Comparison of ENCODE assay signal across 8 mouse cellular contexts in genomic region chr4:134548169-134548938, GRCm38 (mm10). TPM values are rescaled to one million over a fixed set of nuclear protein-coding genes. Genes with fewer than 3 reads are reported as not detected.
DNase-seq lines count a peak whose midpoint lies in the region; ATAC-seq and TF ChIP-seq lines count a peak whose summit lies in the region.

No protein-coding gene starts in this region.

- WGBS in midbrain, embryonic 13.5 days = 69% methylated on average over 18 of the region's 18 CpGs
- 57% methylated on average over 18 of the region's 18 CpGs for WGBS in midbrain, embryonic 16.5 days
- WGBS in liver, embryonic 14.5 days (ENCODE audit: insufficient replicate concordance) = 39% methylated on average over 18 of the region's 18 CpGs
- 65% methylated on average over 18 of the region's 18 CpGs for WGBS in stomach, embryonic 16.5 days
- 80% methylated on average over 18 of the region's 18 CpGs for WGBS in hindbrain, embryonic 10.5 days

- no peak overlapping the region for H3K4me2 ChIP-seq in midbrain, embryonic 13.5 days (replicated peaks)
- no peak overlapping the region for H3K4me2 ChIP-seq in midbrain, embryonic 16.5 days (ENCODE audit: low read length)
- peak overlapping the region; percentile 26; the same call in 1 of the 2 replicates for H3K4me2 ChIP-seq in liver, embryonic 14.5 days (ENCODE audit: low read depth)
- H3K4me2 ChIP-seq in stomach, embryonic 16.5 days (ENCODE audit: low read depth, low read length) = no peak overlapping the region

- H3K36me3 ChIP-seq in midbrain, embryonic 13.5 days = peaks cover 56% of the 10 kb centered on the region
- H3K36me3 ChIP-seq in midbrain, embryonic 16.5 days (ENCODE audit: control insufficient read depth, insufficient read depth, low read length) = peaks cover 12% of the 10 kb centered on the region
- no peaks in the 10 kb centered on the region for H3K36me3 ChIP-seq in liver, embryonic 14.5 days (replicated peaks; ENCODE audit: control insufficient read depth, insufficient read depth, low read depth)
- peaks cover 14% of the 10 kb centered on the region for H3K36me3 ChIP-seq in stomach, embryonic 16.5 days (ENCODE audit: control insufficient read depth, insufficient read depth, low read length)
- peaks cover 77% of the 10 kb centered on the region for H3K36me3 ChIP-seq in hindbrain, embryonic 10.5 days

- no peak for TF ChIP-seq EP300 in liver, embryonic 14.5 days (IDR thresholded peaks at IDR 0.05; ENCODE audit: low read depth)

- no peak overlapping the region for H3K27ac ChIP-seq in midbrain, embryonic 13.5 days
- no peak overlapping the region for H3K27ac ChIP-seq in midbrain, embryonic 16.5 days (ENCODE audit: low read length)
- H3K27ac ChIP-seq in liver, embryonic 14.5 days = no peak overlapping the region
- H3K27ac ChIP-seq in stomach, embryonic 16.5 days (ENCODE audit: low read length) = peak overlapping the region; percentile 63; the same call in 1 of the 2 replicates
- H3K27ac ChIP-seq in hindbrain, embryonic 10.5 days = no peak overlapping the region

- H3K4me3 ChIP-seq in midbrain, embryonic 13.5 days (replicated peaks) = no peak overlapping the region
- no peak overlapping the region for H3K4me3 ChIP-seq in midbrain, embryonic 16.5 days (ENCODE audit: low read depth, low read length)
- H3K4me3 ChIP-seq in liver, embryonic 14.5 days (ENCODE audit: insufficient read depth in 1 of 2, low read depth in 2 of 2, low read length in 2 of 2) = no peak overlapping the region
- no peak overlapping the region for H3K4me3 ChIP-seq in stomach, embryonic 16.5 days (replicated peaks; ENCODE audit: low read length)
- H3K4me3 ChIP-seq in hindbrain, embryonic 10.5 days = no peak overlapping the region

- ATAC-seq in midbrain, embryonic 13.5 days = no peak
- no peak for ATAC-seq in midbrain, embryonic 16.5 days
- ATAC-seq in granulocyte monocyte progenitor cell, adult 5-6 weeks (replicated peaks; ENCODE audit: poor library complexity, severe bottlenecking) = peak; percentile 75
- peak; percentile 36; the same call in 1 of the 2 replicates for ATAC-seq in liver, embryonic 14.5 days (ENCODE audit: insufficient read depth)
- ATAC-seq in stomach, embryonic 16.5 days (ENCODE audit: insufficient read depth, low FRiP score) = no peak

- peaks cover 9% of the 10 kb centered on the region; the same call in 1 of the 2 replicates for H3K9me3 ChIP-seq in midbrain, embryonic 13.5 days
- H3K9me3 ChIP-seq in midbrain, embryonic 16.5 days (replicated peaks; ENCODE audit: control insufficient read depth, low read length, poor library complexity, severe bottlenecking) = peaks cover 4% of the 10 kb centered on the region; the same call in 1 of the 2 replicates
- H3K9me3 ChIP-seq in liver, embryonic 14.5 days (ENCODE audit: control insufficient read depth, low read length) = peaks cover 3% of the 10 kb centered on the region; the same call in 1 of the 2 replicates
- peaks cover 11% of the 10 kb centered on the region for H3K9me3 ChIP-seq in stomach, embryonic 16.5 days (replicated peaks; ENCODE audit: control insufficient read depth, low read length)
- peaks cover 10% of the 10 kb centered on the region for H3K9me3 ChIP-seq in hindbrain, embryonic 10.5 days

- TF ChIP-seq CTCF in liver, embryonic 14.5 days (IDR thresholded peaks at IDR 0.05; ENCODE audit: low read depth) = no peak

- peak overlapping the region; percentile 4; the same call in 1 of the 2 replicates for H3K9ac ChIP-seq in midbrain, embryonic 13.5 days (replicated peaks)
- no peak overlapping the region for H3K9ac ChIP-seq in midbrain, embryonic 16.5 days (ENCODE audit: low read depth, low read length)
- no peak overlapping the region for H3K9ac ChIP-seq in liver, embryonic 14.5 days (replicated peaks)
- H3K9ac ChIP-seq in stomach, embryonic 16.5 days (ENCODE audit: low read length) = no peak overlapping the region

- peaks cover 44% of the 10 kb centered on the region for H3K4me1 ChIP-seq in midbrain, embryonic 13.5 days (replicated peaks)
- H3K4me1 ChIP-seq in midbrain, embryonic 16.5 days (ENCODE audit: control insufficient read depth, insufficient read depth, low read length) = peaks cover 17% of the 10 kb centered on the region
- H3K4me1 ChIP-seq in liver, embryonic 14.5 days (replicated peaks; ENCODE audit: control insufficient read depth in 2 of 2, insufficient read depth in 2 of 2, low read length in 1 of 2) = peaks cover 7 to 14% of the 10 kb centered on the region in 2 experiments
- H3K4me1 ChIP-seq in stomach, embryonic 16.5 days (ENCODE audit: control insufficient read depth, insufficient read depth, low read length) = peaks cover 25% of the 10 kb centered on the region
- H3K4me1 ChIP-seq in hindbrain, embryonic 10.5 days (replicated peaks) = peaks cover 40% of the 10 kb centered on the region

- no peaks in the 10 kb centered on the region for H3K27me3 ChIP-seq in midbrain, embryonic 13.5 days
- H3K27me3 ChIP-seq in midbrain, embryonic 16.5 days (ENCODE audit: control insufficient read depth, insufficient read depth, low read depth, low read length) = no peaks in the 10 kb centered on the region
- no peaks in the 10 kb centered on the region for H3K27me3 ChIP-seq in liver, embryonic 14.5 days (ENCODE audit: control insufficient read depth, insufficient read depth, low read length)
- no peaks in the 10 kb centered on the region for H3K27me3 ChIP-seq in stomach, embryonic 16.5 days (ENCODE audit: control insufficient read depth, insufficient read depth, low read length)
- H3K27me3 ChIP-seq in hindbrain, embryonic 10.5 days (ENCODE audit: insufficient read depth, poor library complexity, severe bottlenecking) = no peaks in the 10 kb centered on the region

- DNase-seq in liver, embryonic 14.5 days (ENCODE audit: low read depth in 3 of 3, low spot score in 3 of 3) = peak in 2 of 3 experiments; percentile 37 to 47
- no peak for DNase-seq in right cerebral cortex, postnatal 36 days (ENCODE audit: low spot score in 2 of 2)
- DNase-seq in hindbrain, embryonic 10.5 days (ENCODE audit: low spot score) = no peak
- DNase-seq in adrenal gland, postnatal 14 days = no peak

RNA-seq across cellular contexts. Expression of gene Selenon, which starts 3.6 kb away (rescaled TPM):
- polyA plus RNA-seq in midbrain, embryonic 13.5 days (2015; fragmentation: Nextera tagmentation; extraction: Ambion mirVana) = 11.1 and 11.5 TPM in 2 replicates
- 6.7 and 9.2 TPM in 2 replicates for polyA plus RNA-seq in midbrain, embryonic 16.5 days (2015; fragmentation: Nextera tagmentation; extraction: Ambion mirVana)
- total RNA-seq in granulocyte monocyte progenitor cell, adult 5-6 weeks (2014; fragmentation: Nextera tagmentation) = 32.4 and 32.8 TPM in 2 replicates
- total RNA-seq in granulocyte monocyte progenitor cell, adult 5-6 weeks (2017) = 3.2 and 6.9 TPM in 2 replicates
- polyA plus RNA-seq in liver, embryonic 14.5 days (2012; rRNA removed) = 3.6 and 4.6 TPM in 2 replicates
- polyA plus RNA-seq in liver, embryonic 14.5 days (2014; fragmentation: Nextera tagmentation; extraction: Ambion mirVana) = 1.9 and 3.4 TPM in 2 replicates
- 7.9 and 8.0 TPM in 2 replicates for polyA plus RNA-seq in stomach, embryonic 16.5 days (2015; fragmentation: Nextera tagmentation; extraction: Ambion mirVana)
- 8.6 and 10.3 TPM in 2 replicates for polyA plus RNA-seq in hindbrain, embryonic 10.5 days (2016; fragmentation: Nextera tagmentation; extraction: Ambion mirVana)
- total RNA-seq in adrenal gland, postnatal 14 days (2021) = 30.2 and 32.3 TPM in 2 replicates

RNA-seq across cellular contexts. Expression of gene Mtfr1l, which starts 13.2 kb away (rescaled TPM):
- polyA plus RNA-seq in midbrain, embryonic 13.5 days (2015; fragmentation: Nextera tagmentation; extraction: Ambion mirVana) = 149 and 155 TPM in 2 replicates
- 169 and 175 TPM in 2 replicates for polyA plus RNA-seq in midbrain, embryonic 16.5 days (2015; fragmentation: Nextera tagmentation; extraction: Ambion mirVana)
- total RNA-seq in granulocyte monocyte progenitor cell, adult 5-6 weeks (2014; fragmentation: Nextera tagmentation) = 64.6 and 67.4 TPM in 2 replicates
- total RNA-seq in granulocyte monocyte progenitor cell, adult 5-6 weeks (2017) = 52.0 and 54.8 TPM in 2 replicates
- 27.0 and 28.4 TPM in 2 replicates for polyA plus RNA-seq in liver, embryonic 14.5 days (2012; rRNA removed)
- polyA plus RNA-seq in liver, embryonic 14.5 days (2014; fragmentation: Nextera tagmentation; extraction: Ambion mirVana) = 41.6 and 48.5 TPM in 2 replicates
- polyA plus RNA-seq in stomach, embryonic 16.5 days (2015; fragmentation: Nextera tagmentation; extraction: Ambion mirVana) = 89.1 and 95.1 TPM in 2 replicates
- 115 and 125 TPM in 2 replicates for polyA plus RNA-seq in hindbrain, embryonic 10.5 days (2016; fragmentation: Nextera tagmentation; extraction: Ambion mirVana)
- 103 and 113 TPM in 2 replicates for total RNA-seq in adrenal gland, postnatal 14 days (2021)

RNA-seq across cellular contexts. Expression of gene Aunip, which starts 37.6 kb away (rescaled TPM):
- 3.9 and 4.4 TPM in 2 replicates for polyA plus RNA-seq in midbrain, embryonic 13.5 days (2015; fragmentation: Nextera tagmentation; extraction: Ambion mirVana)
- polyA plus RNA-seq in midbrain, embryonic 16.5 days (2015; fragmentation: Nextera tagmentation; extraction: Ambion mirVana) = 1.3 and 1.7 TPM in 2 replicates
- 15.0 and 25.6 TPM in 2 replicates for total RNA-seq in granulocyte monocyte progenitor cell, adult 5-6 weeks (2014; fragmentation: Nextera tagmentation)
- total RNA-seq in granulocyte monocyte progenitor cell, adult 5-6 weeks (2017) = 24.2 and 26.4 TPM in 2 replicates
- polyA plus RNA-seq in liver, embryonic 14.5 days (2012; rRNA removed) = 13.5 and 21.0 TPM in 2 replicates
- 7.6 and 10.2 TPM in 2 replicates for polyA plus RNA-seq in liver, embryonic 14.5 days (2014; fragmentation: Nextera tagmentation; extraction: Ambion mirVana)
- polyA plus RNA-seq in stomach, embryonic 16.5 days (2015; fragmentation: Nextera tagmentation; extraction: Ambion mirVana) = 10.0 and 11.8 TPM in 2 replicates
- polyA plus RNA-seq in hindbrain, embryonic 10.5 days (2016; fragmentation: Nextera tagmentation; extraction: Ambion mirVana) = 19.3 and 25.9 TPM in 2 replicates
- 1.8 and 3.0 TPM in 2 replicates for total RNA-seq in adrenal gland, postnatal 14 days (2021)

RNA-seq across cellular contexts. Expression of gene Paqr7, which starts 51.9 kb away (rescaled TPM):
- 10.8 and 12.8 TPM in 2 replicates for polyA plus RNA-seq in midbrain, embryonic 13.5 days (2015; fragmentation: Nextera tagmentation; extraction: Ambion mirVana)
- 27.2 and 36.2 TPM in 2 replicates for polyA plus RNA-seq in midbrain, embryonic 16.5 days (2015; fragmentation: Nextera tagmentation; extraction: Ambion mirVana)
- total RNA-seq in granulocyte monocyte progenitor cell, adult 5-6 weeks (2014; fragmentation: Nextera tagmentation) = 11.2 and 12.9 TPM in 2 replicates
- total RNA-seq in granulocyte monocyte progenitor cell, adult 5-6 weeks (2017) = 9.5 and 12.8 TPM in 2 replicates
- polyA plus RNA-seq in liver, embryonic 14.5 days (2012; rRNA removed) = 4.1 and 5.7 TPM in 2 replicates
- polyA plus RNA-seq in liver, embryonic 14.5 days (2014; fragmentation: Nextera tagmentation; extraction: Ambion mirVana) = 1.9 and 2.3 TPM in 2 replicates
- polyA plus RNA-seq in stomach, embryonic 16.5 days (2015; fragmentation: Nextera tagmentation; extraction: Ambion mirVana) = 11.7 and 12.0 TPM in 2 replicates
- polyA plus RNA-seq in hindbrain, embryonic 10.5 days (2016; fragmentation: Nextera tagmentation; extraction: Ambion mirVana) = 3.1 and 4.3 TPM in 2 replicates
- 25.9 and 32.2 TPM in 2 replicates for total RNA-seq in adrenal gland, postnatal 14 days (2021)

Comparison
In these comparisons a context has a peak if more than half of its experiments do, and no peak if none do; other contexts are left out.
1. ATAC-seq: peak in granulocyte monocyte progenitor cell, adult 5-6 weeks (single experiment) and liver, embryonic 14.5 days (single experiment); none in midbrain, embryonic 13.5 days (single experiment), midbrain, embryonic 16.5 days (single experiment) and stomach, embryonic 16.5 days (single experiment).
2. DNase-seq: peak in liver, embryonic 14.5 days (2 of 3); none in right cerebral cortex, postnatal 36 days (0 of 2), hindbrain, embryonic 10.5 days (single experiment) and adrenal gland, postnatal 14 days (single experiment).